Mouse (Mus musculus) heart, postnatal 0 days (tissue): ENCODE results near the gene Hddc3. TPM values are rescaled to one million over a fixed set of nuclear protein-coding genes. Genes with fewer than 3 reads are reported as not detected.

ENCODE experiments used
- ATAC-seq: fragments of 200-750 bp; cut with Nextera tagmentation; 2 replicates; pipeline ENCODE4 v1.8.0; 2017; ENCODE audit warnings: low read depth, moderate number of reproducible peaks, moderate library complexity; ENCODE audit not compliant: insufficient read depth
- DNase-seq: peaks from one replicate; pipeline ENCODE4 v3.0.0-alpha.2; 2016; ENCODE audit warnings: low spot score
- H3K27ac ChIP-seq: fragments of 300-500 bp; sonication (generic); 2 replicates; pipeline ENCODE4 v1.5.1; 2014; ENCODE audit warnings: low read depth, mild to moderate bottlenecking
- H3K27me3 ChIP-seq: fragments of 300-500 bp; sonication (generic); 2 replicates; pipeline ENCODE4 v1.6.1; 2014; ENCODE audit warnings: low read length, mixed read lengths; ENCODE audit not compliant: control insufficient read depth, insufficient read depth
- H3K36me3 ChIP-seq: fragments of 300-500 bp; sonication (generic); replicated peaks from 2 replicates; pipeline ENCODE4 v1.6.1; 2014; ENCODE audit warnings: low read length, mixed read lengths; ENCODE audit not compliant: control insufficient read depth, insufficient read depth
- H3K4me1 ChIP-seq: fragments of 300-500 bp; sonication (generic); 2 replicates; pipeline ENCODE4 v1.6.1; 2014; ENCODE audit warnings: antibody characterized with exemption; ENCODE audit not compliant: control insufficient read depth, insufficient read depth
- H3K4me2 ChIP-seq: fragments of 300-500 bp; sonication (generic); 2 replicates; pipeline ENCODE4 v1.6.1; 2014; ENCODE audit warnings: low read depth, mild to moderate bottlenecking, low read length, moderate library complexity
- H3K4me3 ChIP-seq: fragments of 300-500 bp; sonication (generic); 2 replicates; pipeline ENCODE4 v1.5.1; 2014; ENCODE audit warnings: low read depth, low read length
- H3K9ac ChIP-seq: fragments of 300-500 bp; sonication (generic); replicated peaks from 2 replicates; pipeline ENCODE4 v1.6.1; 2014; ENCODE audit warnings: low read depth, low read length, mixed read lengths
- H3K9me3 ChIP-seq: fragments of 300-500 bp; sonication (generic); replicated peaks from 2 replicates; pipeline ENCODE4 v1.6.1; 2016; ENCODE audit warnings: low read length; ENCODE audit not compliant: control insufficient read depth
- CTCF ChIP-seq: IDR thresholded peaks from 2 replicates; pipeline ENCODE4 v1.5.1; 2016; ENCODE audit warnings: antibody characterized with exemption, control low read depth, low read depth
- EP300 ChIP-seq: IDR thresholded peaks from 2 replicates; pipeline ENCODE4 v1.6.1; 2016; ENCODE audit warnings: antibody characterized with exemption, low read depth
- WGBS: fragments of 180-500 bp; shearing (Covaris S2); extraction: QIAGEN DNeasy Blood & Tissue Kit; methylation state at CpG from one replicate; pipeline ENCODE4 v1.1.7; 2014; 5-methylcytosine and 5-hydroxymethylcytosine counted together
- polyA plus RNA-seq: library from polyadenylated mRNA; unstranded; fragments of >200 nt; fragmentation: Nextera tagmentation; extraction: Ambion mirVana; gene quantifications from 2 replicates; pipeline ENCODE4 v1.2.1, GENCODE M21; 2015
- total RNA-seq: library from RNA; depleted of rRNA; stranded (reverse); fragments of >200 nt; gene quantifications from 2 replicates; pipeline ENCODE4 v1.2.3, GENCODE M21; 2014; ENCODE audit warnings: low replicate concordance

The Hddc3 gene
- total and polyA plus RNA-seq, 2 experiments from 2014 or later, result 14.5 to 19.8 TPM

- peak overlapping the region; percentile 43 for H3K27ac ChIP-seq
- H3K4me3 ChIP-seq, result no peak overlapping the region
- 65% methylated on average over 8 of the region's 8 CpGs for WGBS
- no peaks in the 10 kb centered on the region for H3K9me3 ChIP-seq
- no peaks in the 10 kb centered on the region for H3K27me3 ChIP-seq
- no peak for TF ChIP-seq EP300
- TF ChIP-seq CTCF, result no peak
- H3K9ac ChIP-seq, result no peak overlapping the region
- no peaks in the 10 kb centered on the region for H3K4me1 ChIP-seq
- peak; percentile 62 for ATAC-seq
- no peak for DNase-seq
- H3K4me2 ChIP-seq, result no peak overlapping the region
- H3K36me3 ChIP-seq, result peaks cover 86% of the 10 kb centered on the region
Observed at GRCm38 (mm10) chr7:80357156-80357555, 14.3 kb downstream of the Hddc3 start.

- Histone ChIP-seq H3K4me2 (no peak overlapping the region), H3K27me3 (no peaks in the 10 kb centered on the region), H3K9ac (0 out of 2 replicates have a peak overlapping the region, but pooled peaks have one; percentile 26), H3K4me1 (no peaks in the 10 kb centered on the region), H3K9me3 (no peaks in the 10 kb centered on the region), H3K27ac (no peak overlapping the region), H3K4me3 (no peak overlapping the region), H3K36me3 (peaks cover 86% of the 10 kb centered on the region)
- ATAC-seq, result no peak
- TF ChIP-seq EP300 (no peak), CTCF (no peak)
- 37% methylated on average over 4 of the region's 4 CpGs for WGBS
- no peak for DNase-seq
Observed at GRCm38 (mm10) chr7:80358039-80358438, 15.1 kb downstream of the Hddc3 start.

GRCm38 (mm10) chr7:80360435-80360834 is 17.5 kb downstream of the Hddc3 start:
- Histone ChIP-seq H3K4me2 (no peak overlapping the region), H3K4me3 (no peak overlapping the region), H3K27ac (no peak overlapping the region), H3K4me1 (no peaks in the 10 kb centered on the region), H3K36me3 (peaks cover 88% of the 10 kb centered on the region), H3K9me3 (no peaks in the 10 kb centered on the region), H3K27me3 (no peaks in the 10 kb centered on the region), H3K9ac (no peak overlapping the region)
- TF ChIP-seq CTCF, result no peak
- no peak for TF ChIP-seq EP300
- 48% methylated on average over 3 of the region's 3 CpGs for WGBS
- ATAC-seq (no peak), DNase-seq (no peak)

- TF ChIP-seq EP300 (no peak), CTCF (no peak)
- Histone ChIP-seq H3K9me3 (no peaks in the 10 kb centered on the region), H3K36me3 (peaks cover 68% of the 10 kb centered on the region), H3K4me3 (no peak overlapping the region), H3K27me3 (no peaks in the 10 kb centered on the region), H3K4me2 (no peak overlapping the region), H3K4me1 (0 out of 2 replicates have a peak, but pooled peaks cover 10% of the 10 kb centered on the region), H3K9ac (no peak overlapping the region), H3K27ac (no peak overlapping the region)
- DNase-seq, result no peak
- no peak for ATAC-seq
- WGBS, result 27% methylated on average over 2 of the region's 2 CpGs
Observed at GRCm38 (mm10) chr7:80365759-80366158, 22.9 kb downstream of the Hddc3 start.

- DNase-seq, result no peak
- Histone ChIP-seq H3K4me1 (0 out of 2 replicates have a peak, but pooled peaks cover 10% of the 10 kb centered on the region), H3K9me3 (no peaks in the 10 kb centered on the region), H3K36me3 (peaks cover 53% of the 10 kb centered on the region), H3K27me3 (no peaks in the 10 kb centered on the region), H3K4me3 (no peak overlapping the region), H3K27ac (no peak overlapping the region), H3K4me2 (no peak overlapping the region), H3K9ac (no peak overlapping the region)
- ATAC-seq, result no peak
- 95% methylated on average over 7 of the region's 7 CpGs for WGBS
- TF ChIP-seq CTCF (no peak), EP300 (no peak)
Observed at GRCm38 (mm10) chr7:80367232-80367631, 24.3 kb downstream of the Hddc3 start.

GRCm38 (mm10) chr7:80368009-80368408 is 25.1 kb downstream of the Hddc3 start:
- Histone ChIP-seq H3K9me3 (no peaks in the 10 kb centered on the region), H3K27me3 (no peaks in the 10 kb centered on the region), H3K36me3 (peaks cover 46% of the 10 kb centered on the region), H3K4me3 (no peak overlapping the region), H3K27ac (peak overlapping the region; percentile 50; the same call in 1 of the 2 replicates), H3K4me1 (0 out of 2 replicates have a peak, but pooled peaks cover 10% of the 10 kb centered on the region), H3K9ac (no peak overlapping the region), H3K4me2 (no peak overlapping the region)
- DNase-seq, result no peak
- 89% methylated on average over 9 of the region's 9 CpGs for WGBS
- TF ChIP-seq CTCF, result no peak
- no peak for TF ChIP-seq EP300
- no peak for ATAC-seq
